Mouse (Mus musculus): ENCODE measurements around the gene 1600014C23Rik. TPM values are rescaled to one million over a fixed set of nuclear protein-coding genes. Genes with fewer than 3 reads are reported as not detected.

Gene 1600014C23Rik
- total RNA-seq (2021), result 1 to 10 TPM in 1 of 2 experiments, not detected in 1; 1.3 TPM
- long read RNA-seq, experiment 1, partial matches to known transcripts, result 0 of 1 reads
- long read RNA-seq, experiment 1, other reads (novel, unspliced or antisense), result 0 of 1 reads
- long read RNA-seq, experiment 2, result 0 reads

- peak; percentile 43 to 60 for DNase-seq
These were observed at the start of gene 1600014C23Rik for GRCm38 (mm10) chr17:45733735-45734301. 1600014C23Rik (minus strand) TSS chr17:45733844.

- no peak for DNase-seq
These were observed 44.8 kb upstream of the 1600014C23Rik start for GRCm38 (mm10) chr17:45778446-45778845.

GRCm38 (mm10) chr17:45777431-45777830 is 43.8 kb upstream of the 1600014C23Rik start:
- no peak for DNase-seq

- no peak for DNase-seq
These were observed 42.5 kb upstream of the 1600014C23Rik start for GRCm38 (mm10) chr17:45776185-45776584.

GRCm38 (mm10) chr17:45775468-45775867 is 41.8 kb upstream of the 1600014C23Rik start:
- DNase-seq, result no peak

- no peak for DNase-seq
These were observed 38.9 kb upstream of the 1600014C23Rik start for GRCm38 (mm10) chr17:45772566-45772965.

GRCm38 (mm10) chr17:45772096-45772495 is 38.5 kb upstream of the 1600014C23Rik start:
- no peak for DNase-seq

- DNase-seq, result peak; percentile 48 to 59
These were observed 36.8 kb upstream of the 1600014C23Rik start for GRCm38 (mm10) chr17:45770441-45770840.

- peak; percentile 66 to 75 for DNase-seq
These were observed 36.2 kb upstream of the 1600014C23Rik start for GRCm38 (mm10) chr17:45769821-45770220.

GRCm38 (mm10) chr17:45767536-45768146 is 34.0 kb upstream of the 1600014C23Rik start:
- no peak for DNase-seq

GRCm38 (mm10) chr17:45766735-45767535 is 33.3 kb upstream of the 1600014C23Rik start:
- peak; percentile 92 to 95 for DNase-seq

- DNase-seq, result peak in 1 of 2 experiments; percentile 18
These were observed 32.3 kb upstream of the 1600014C23Rik start for GRCm38 (mm10) chr17:45765914-45766313.

- no peak for DNase-seq
These were observed 29.5 kb upstream of the 1600014C23Rik start for GRCm38 (mm10) chr17:45763188-45763587.

- DNase-seq, result peak; percentile 44 to 52
These were observed 28.3 kb upstream of the 1600014C23Rik start for GRCm38 (mm10) chr17:45761902-45762301.

GRCm38 (mm10) chr17:45760965-45761645 is 27.5 kb upstream of the 1600014C23Rik start:
- DNase-seq, result peak; percentile 51 to 63

GRCm38 (mm10) chr17:45759751-45760150 is 26.1 kb upstream of the 1600014C23Rik start:
- no peak for DNase-seq

GRCm38 (mm10) chr17:45758808-45759207 is 25.2 kb upstream of the 1600014C23Rik start:
- DNase-seq, result no peak

GRCm38 (mm10) chr17:45757932-45758331 is 24.3 kb upstream of the 1600014C23Rik start:
- no peak for DNase-seq

GRCm38 (mm10) chr17:45756831-45757230 is 23.2 kb upstream of the 1600014C23Rik start:
- no peak for DNase-seq

GRCm38 (mm10) chr17:45756391-45756790 is 22.7 kb upstream of the 1600014C23Rik start:
- DNase-seq, result no peak

GRCm38 (mm10) chr17:45754186-45754862 is 20.7 kb upstream of the 1600014C23Rik start:
- DNase-seq, result no peak

- DNase-seq, result peak; percentile 55 to 73
These were observed 19.0 kb upstream of the 1600014C23Rik start for GRCm38 (mm10) chr17:45752678-45753077.

Data from heart, adult 18-20 months (tissue).